Mouse (Mus musculus) heart, adult 11 months (tissue): Measurements from ENCODE around the gene Aak1.

Experiments
- DNase-seq: peaks from one replicate; pipeline ENCODE4 v3.0.0; 2022

Aak1 gene

GRCm38 (mm10) chr6:87032401-87032800 lies 183.1 kb downstream of the Aak1 start:
- DNase-seq = peak; percentile 62

GRCm38 (mm10) chr6:87034395-87034794 lies 185.1 kb downstream of the Aak1 start:
- peak; percentile 70 for DNase-seq

GRCm38 (mm10) chr6:87037826-87038620 lies 188.7 kb downstream of the Aak1 start:
- peak; percentile 91 for DNase-seq

GRCm38 (mm10) chr6:87039161-87039560 lies 189.8 kb downstream of the Aak1 start:
- DNase-seq = peak; percentile 82

- peak; percentile 86 for DNase-seq
These were observed 191.7 kb downstream of the Aak1 start for GRCm38 (mm10) chr6:87040971-87041370.

- DNase-seq = no peak
These were observed 192.1 kb downstream of the Aak1 start for GRCm38 (mm10) chr6:87041431-87041830.

- no peak for DNase-seq
These were observed 192.7 kb downstream of the Aak1 start for GRCm38 (mm10) chr6:87042004-87042336.

GRCm38 (mm10) chr6:87042337-87043130 lies 193.2 kb downstream of the Aak1 start, which contains the start of gene Gfpt1:
Gene Gfpt1, plus strand, starts transcription at chr6:87042846.
- DNase-seq = peak; percentile 100

- no peak for DNase-seq
These were observed 193.8 kb downstream of the Aak1 start for GRCm38 (mm10) chr6:87043131-87043516.

GRCm38 (mm10) chr6:87044895-87045294 lies 195.6 kb downstream of the Aak1 start:
- DNase-seq = peak; percentile 39

- DNase-seq = no peak
These were observed 196.2 kb downstream of the Aak1 start for GRCm38 (mm10) chr6:87045507-87045906.

- DNase-seq = peak; percentile 89
These were observed 199.4 kb downstream of the Aak1 start for GRCm38 (mm10) chr6:87048712-87049111.

- no peak for DNase-seq
These were observed 202.6 kb downstream of the Aak1 start for GRCm38 (mm10) chr6:87051886-87052425.
